Mouse (Mus musculus) spleen, adult 2 months (tissue): ENCODE results near the gene Cd33.

ENCODE experiments used
- CTCF ChIP-seq: fragments of 200-500 bp; IDR thresholded peaks from 2 replicates; pipeline ENCODE4 v1.5.1; 2011; ENCODE audit warnings: mild to moderate bottlenecking, inconsistent platforms; ENCODE audit not compliant: insufficient read depth, insufficient read length, insufficient replicate concordance; ENCODE audit errors: extremely low read depth
- POLR2A ChIP-seq: fragments of 200-500 bp; IDR thresholded peaks from 2 replicates; pipeline ENCODE4 v1.6.1; 2011; ENCODE audit warnings: low read depth, low read length, inconsistent platforms

DNA sequence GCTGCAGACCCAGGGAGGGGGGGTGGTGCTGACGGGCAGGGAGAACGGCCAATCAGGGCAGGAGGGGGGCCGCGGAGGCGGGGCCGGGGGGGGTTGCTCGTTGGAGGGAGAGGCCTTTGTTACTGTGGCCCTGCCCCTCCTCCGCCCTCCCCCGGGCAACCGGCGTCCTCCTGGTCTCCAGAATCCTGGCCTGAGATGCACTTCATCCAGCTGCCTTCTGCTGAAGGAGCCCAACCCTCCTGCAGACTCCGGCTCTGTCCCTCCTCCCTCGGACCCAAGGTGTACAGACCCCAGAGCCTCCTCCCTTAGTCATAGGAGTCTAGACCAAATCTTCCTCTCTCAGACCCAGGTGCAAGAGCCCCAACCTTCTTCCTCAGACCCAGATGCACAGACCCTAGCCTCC, 54.0 kb downstream of the Cd33 start:
- TF ChIP-seq CTCF (no peak), POLR2A (no peak)
